Mouse (Mus musculus) embryonic facial prominence, embryonic 10.5 days (tissue): ENCODE data around the gene Rnf220. TPM values are rescaled to one million over a fixed set of nuclear protein-coding genes. Genes with fewer than 3 reads are reported as not detected.

ENCODE experiments used
- DNase-seq: peaks from one replicate; pipeline ENCODE4 v3.0.0-alpha.2; 2017; ENCODE audit warnings: low spot score
- H3K27ac ChIP-seq: fragments of 300-500 bp; sonication (generic); replicated peaks from 2 replicates; pipeline ENCODE4 v1.5.1; 2016; ENCODE audit warnings: mild to moderate bottlenecking
- H3K27me3 ChIP-seq: fragments of 300-500 bp; sonication (generic); replicated peaks from 2 replicates; pipeline ENCODE4 v1.6.1; 2016; ENCODE audit warnings: low read depth, mild to moderate bottlenecking; ENCODE audit not compliant: poor library complexity, severe bottlenecking
- H3K36me3 ChIP-seq: fragments of 300-500 bp; sonication (generic); replicated peaks from 2 replicates; pipeline ENCODE4 v1.6.1; 2016; ENCODE audit warnings: mild to moderate bottlenecking, moderate library complexity
- H3K4me1 ChIP-seq: fragments of 300-500 bp; sonication (generic); 2 replicates; pipeline ENCODE4 v1.6.1; 2016
- H3K4me3 ChIP-seq: fragments of 300-500 bp; sonication (generic); 2 replicates; pipeline ENCODE4 v1.5.1; 2016; ENCODE audit warnings: mild to moderate bottlenecking, moderate library complexity
- H3K9me3 ChIP-seq: fragments of 300-500 bp; sonication (generic); 2 replicates; pipeline ENCODE4 v1.6.1; 2016; ENCODE audit warnings: mild to moderate bottlenecking
- WGBS: fragments of 180-500 bp; shearing (Covaris S2); methylation state at CpG from one replicate; pipeline ENCODE4 v1.1.7; 2016; 5-methylcytosine and 5-hydroxymethylcytosine counted together
- polyA plus RNA-seq: library from polyadenylated mRNA; unstranded; fragments of >200 nt; fragmentation: Nextera tagmentation; extraction: Ambion mirVana; gene quantifications from 2 replicates; pipeline ENCODE4 v1.2.1, GENCODE M21; 2016

Rnf220 gene
- polyA plus RNA-seq, 1 experiment from 2014 or later = 94.8 TPM

DNA sequence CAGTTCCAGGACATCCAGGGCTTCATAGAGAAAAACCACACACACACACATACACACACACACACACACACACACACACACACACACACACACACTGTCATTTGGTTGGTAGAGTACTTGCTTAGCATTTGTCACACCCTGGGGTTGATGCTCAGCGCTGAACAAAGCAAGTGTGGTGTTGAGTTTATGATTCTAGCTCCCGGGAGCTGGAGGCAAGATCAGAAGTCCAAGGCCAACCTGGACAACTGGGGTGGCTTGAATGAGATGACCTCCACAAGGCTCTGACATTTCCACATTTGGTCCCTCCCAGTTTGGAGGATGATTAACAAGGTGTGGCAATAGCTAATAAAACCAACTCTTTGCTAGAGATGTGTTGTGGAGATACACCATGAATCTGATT is 265.6 kb downstream of the Rnf220 start:
- no peak overlapping the region for H3K27ac ChIP-seq
- H3K9me3 ChIP-seq = no peaks in the 10 kb centered on the region
- DNase-seq = no peak
- peaks cover 19% of the 10 kb centered on the region for H3K4me1 ChIP-seq
- WGBS = 84% methylated on average over 2 of the region's 2 CpGs
- no peaks in the 10 kb centered on the region for H3K36me3 ChIP-seq
- H3K4me3 ChIP-seq = no peak overlapping the region
- H3K27me3 ChIP-seq = no peaks in the 10 kb centered on the region; the same call in 1 of the 2 replicates

- H3K27ac ChIP-seq = no peak overlapping the region
- H3K27me3 ChIP-seq = no peaks in the 10 kb centered on the region; the same call in 1 of the 2 replicates
- peaks cover 11% of the 10 kb centered on the region for H3K4me1 ChIP-seq
- no peak for DNase-seq
- H3K36me3 ChIP-seq = no peaks in the 10 kb centered on the region
- no peaks in the 10 kb centered on the region for H3K9me3 ChIP-seq
- WGBS = 50% methylated on average over 10 of the region's 10 CpGs
- H3K4me3 ChIP-seq = no peak overlapping the region
Observed at GRCm38 (mm10) chr4:117230331-117230730, 266.5 kb downstream of the Rnf220 start.

DNA sequence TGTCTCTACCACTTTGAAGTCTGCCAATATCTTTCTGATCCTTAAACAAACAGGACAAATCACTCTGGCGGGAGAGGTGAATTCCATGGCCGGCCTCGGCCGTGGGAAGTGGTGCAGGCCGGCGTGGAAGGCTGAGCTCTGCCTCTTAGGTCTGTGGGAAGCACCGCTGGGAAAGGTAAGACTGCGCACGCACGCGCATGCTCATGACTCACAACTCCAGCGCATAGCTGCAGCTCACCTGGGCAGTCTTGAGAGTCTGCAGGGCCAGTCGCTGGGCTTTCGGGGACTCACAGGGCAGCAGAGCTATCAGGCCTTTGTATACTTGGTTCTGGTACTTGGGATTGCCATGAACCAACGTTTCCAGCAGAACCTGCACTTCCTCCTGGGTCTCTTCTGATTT is 267.3 kb downstream of the Rnf220 start:
- Histone ChIP-seq H3K27ac (no peak overlapping the region), H3K4me3 (no peak overlapping the region), H3K4me1 (peaks cover 9% of the 10 kb centered on the region), H3K27me3 (no peaks in the 10 kb centered on the region; the same call in 1 of the 2 replicates), H3K36me3 (no peaks in the 10 kb centered on the region), H3K9me3 (no peaks in the 10 kb centered on the region)
- no peak for DNase-seq
- 75% methylated on average over 15 of the region's 15 CpGs for WGBS

- Histone ChIP-seq H3K4me3 (no peak overlapping the region), H3K4me1 (0 out of 2 replicates have a peak, but pooled peaks cover 3% of the 10 kb centered on the region), H3K27me3 (no peaks in the 10 kb centered on the region; the same call in 1 of the 2 replicates), H3K36me3 (no peaks in the 10 kb centered on the region), H3K27ac (no peak overlapping the region), H3K9me3 (no peaks in the 10 kb centered on the region)
- no peak for DNase-seq
Observed at GRCm38 (mm10) chr4:117225250-117225649, 271.6 kb downstream of the Rnf220 start.

- Histone ChIP-seq H3K27ac (no peak overlapping the region), H3K4me1 (0 out of 2 replicates have a peak, but pooled peaks cover 3% of the 10 kb centered on the region), H3K9me3 (no peaks in the 10 kb centered on the region), H3K4me3 (no peak overlapping the region), H3K27me3 (no peaks in the 10 kb centered on the region; the same call in 1 of the 2 replicates), H3K36me3 (no peaks in the 10 kb centered on the region)
- WGBS = 79% methylated on average over 8 of the region's 8 CpGs
- no peak for DNase-seq
Observed at GRCm38 (mm10) chr4:117224122-117224521, 272.7 kb downstream of the Rnf220 start.

- no peak overlapping the region for H3K4me3 ChIP-seq
- no peaks in the 10 kb centered on the region for H3K27me3 ChIP-seq
- DNase-seq = no peak
- WGBS = 57% methylated on average over 5 of the region's 5 CpGs
- no peaks in the 10 kb centered on the region for H3K36me3 ChIP-seq
- H3K4me1 ChIP-seq = no peaks in the 10 kb centered on the region
- no peaks in the 10 kb centered on the region for H3K9me3 ChIP-seq
- H3K27ac ChIP-seq = no peak overlapping the region
Observed at GRCm38 (mm10) chr4:117223001-117223400, 273.9 kb downstream of the Rnf220 start.

DNA sequence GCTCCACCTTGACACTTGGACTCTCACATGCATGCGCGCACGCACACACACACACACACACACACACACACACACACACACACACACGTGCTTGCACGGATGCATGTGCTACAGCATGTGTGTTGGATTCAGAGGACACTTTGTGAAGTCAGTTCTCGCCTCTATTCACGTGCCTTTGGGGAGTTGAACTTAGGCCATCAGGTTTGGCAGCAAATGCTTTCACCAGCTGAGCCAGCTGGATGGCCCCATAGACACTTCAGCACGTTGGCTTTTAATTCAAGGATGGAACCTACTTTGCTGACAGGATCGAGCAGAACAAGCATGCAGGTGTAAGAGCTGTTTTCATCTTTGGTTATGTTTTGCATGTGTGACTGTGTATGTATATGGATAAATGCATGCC is 275.0 kb downstream of the Rnf220 start:
- WGBS = 82% methylated on average over 9 of the region's 9 CpGs
- H3K9me3 ChIP-seq = no peaks in the 10 kb centered on the region
- H3K4me3 ChIP-seq = no peak overlapping the region
- no peak overlapping the region for H3K27ac ChIP-seq
- no peaks in the 10 kb centered on the region for H3K27me3 ChIP-seq
- H3K4me1 ChIP-seq = no peaks in the 10 kb centered on the region
- no peaks in the 10 kb centered on the region for H3K36me3 ChIP-seq
- DNase-seq = no peak

Other genes with a start within 250 kb of the Rnf220 start
- 10.8 and 11.6 TPM in 2 replicates for gene Tmem53, start 245.1 kb downstream of the Rnf220 start, polyA plus RNA-seq
- gene Armh1, start 244.9 kb downstream of the Rnf220 start, polyA plus RNA-seq = 0.26 TPM in 2 replicates
- 121 and 132 TPM in 2 replicates for gene Eri3, start 53.3 kb upstream of the Rnf220 start, polyA plus RNA-seq
- 78.4 and 80.0 TPM in 2 replicates for gene Dmap1, start 185.2 kb upstream of the Rnf220 start, polyA plus RNA-seq
- not detected in 2 replicates for gene Gm12845, start 227.4 kb upstream of the Rnf220 start, polyA plus RNA-seq